Mouse (Mus musculus) kidney, adult 11 months (tissue): ENCODE results near the gene Gm21119.

Experiments used
- DNase-seq: peaks from one replicate; pipeline ENCODE4 v3.0.0; 2022

The Gm21119 gene

GRCm38 (mm10) chr8:20678418-20678817 lies 63.7 kb downstream of the Gm21119 start:
- DNase-seq, result peak; percentile 2
